Mouse (Mus musculus) gastrocnemius, adult 8-10 months (tissue): Measurements from ENCODE around the gene Aph1a. TPM values are rescaled to one million over a fixed set of nuclear protein-coding genes. Genes with fewer than 3 reads are reported as not detected.

Experiments
- total RNA-seq, 4 experiments: library from RNA; stranded (reverse); gene quantifications; 2 replicates each; pipeline ENCODE4 v1.2.4; 2022

The Aph1a gene
- total RNA-seq, 4 experiments from 2014 or later = 44.6 to 48.2 (median 47.8) TPM

Other genes with a start within 250 kb of the Aph1a start
- gene Mcl1, start 235.2 kb upstream of the Aph1a start, total RNA-seq = 100 to 1,000 TPM in 3 of 4 experiments, 10 to 100 TPM in 1; 95.7 to 113 (median 106) TPM
- gene Adamtsl4, start 206.1 kb upstream of the Aph1a start, total RNA-seq = 10 to 100 TPM; 13.8 to 23.4 (median 18.2) TPM
- gene Ecm1, start 154.4 kb upstream of the Aph1a start, total RNA-seq = 10 to 100 TPM in 2 of 4 experiments, 1 to 10 TPM in 2; 6.0 to 16.6 (median 12.2) TPM
- gene Tars2, start 133.8 kb upstream of the Aph1a start, total RNA-seq = 10 to 100 TPM; 21.8 to 27.4 (median 26.8) TPM
- 10 to 100 TPM; 31.2 to 38.4 (median 32.1) TPM for gene Rprd2, start 75.1 kb upstream of the Aph1a start, total RNA-seq
- gene Prpf3, start 38.1 kb upstream of the Aph1a start, total RNA-seq = 10 to 100 TPM; 12.8 to 18.2 (median 15.1) TPM
- 100 to 1,000 TPM; 307 to 343 (median 325) TPM for gene Mrps21, start 22.4 kb upstream of the Aph1a start, total RNA-seq
- gene Ciart, start 11.7 kb upstream of the Aph1a start, total RNA-seq = 10 to 100 TPM in 3 of 4 experiments, 1 to 10 TPM in 1; 9.4 to 22.7 (median 15.7) TPM
- gene BC028528, start 2.0 kb upstream of the Aph1a start, total RNA-seq = 1 to 10 TPM; 1.1 to 2.1 (median 1.5) TPM
- gene Car14, start 10.7 kb downstream of the Aph1a start, total RNA-seq = 100 to 1,000 TPM in 1 of 4 experiments, 10 to 100 TPM in 3; 41.8 to 112 (median 61.1) TPM
- 100 to 1,000 TPM in 1 of 4 experiments, 10 to 100 TPM in 3; 76.8 to 106 (median 90.5) TPM for gene Anp32e, start 35.3 kb downstream of the Aph1a start, total RNA-seq
- 10 to 100 TPM; 11.3 to 16.5 (median 12.9) TPM for gene Plekho1, start 102.0 kb downstream of the Aph1a start, total RNA-seq
- gene Vps45, start 164.5 kb downstream of the Aph1a start, total RNA-seq = 10 to 100 TPM; 11.3 to 16.8 (median 16.2) TPM
- gene Otud7b, start 210.6 kb downstream of the Aph1a start, total RNA-seq = 10 to 100 TPM; 61.8 to 77.4 (median 75.8) TPM